Comparison of ENCODE assay signal across 23 mouse cellular contexts in genomic region chr4:44010176-44010575, GRCm38 (mm10). TPM values are rescaled to one million over a fixed set of nuclear protein-coding genes. Genes with fewer than 3 reads are reported as not detected.
DNase-seq lines count a peak whose midpoint lies in the region; ATAC-seq and TF ChIP-seq lines count a peak whose summit lies in the region.
"Had no signal": no experiment of that assay in that cellular context is flagged by ENCODE, and none has a peak within 500 bp of the region (broad histone marks: within the 10 kb centered on the region; RNA-seq: fewer than 3 reads in every experiment).

No protein-coding gene starts in this region.

- no peak overlapping the region for H3K9ac ChIP-seq in heart, postnatal 0 days (replicated peaks; ENCODE audit: low read depth, low read length)
- H3K9ac ChIP-seq in lung, postnatal 0 days (replicated peaks; ENCODE audit: low read depth), result no peak overlapping the region
- H3K9ac ChIP-seq: kidney, embryonic 15.5 days; limb, embryonic 12.5 days; neural tube, embryonic 15.5 days had no signal

- no peak overlapping the region for H3K27ac ChIP-seq in heart, postnatal 0 days (ENCODE audit: low read depth)
- no peak overlapping the region for H3K27ac ChIP-seq in lung, postnatal 0 days (ENCODE audit: low read length)
- H3K27ac ChIP-seq: kidney, embryonic 15.5 days; limb, embryonic 12.5 days; midbrain, embryonic 10.5 days; neural tube, embryonic 15.5 days had no signal

- no peak overlapping the region for H3K4me3 ChIP-seq in heart, postnatal 0 days (ENCODE audit: low read depth, low read length)
- no peak overlapping the region for H3K4me3 ChIP-seq in lung, postnatal 0 days (ENCODE audit: low read depth, low read length)
- H3K4me3 ChIP-seq: kidney, embryonic 15.5 days; limb, embryonic 12.5 days; midbrain, embryonic 10.5 days; neural tube, embryonic 15.5 days had no signal

- no peak for DNase-seq in heart, postnatal 0 days (ENCODE audit: low spot score)
- no peak for DNase-seq in heart, adult 11 months
- no peak for DNase-seq in lung, postnatal 0 days (ENCODE audit: low spot score)
- DNase-seq in lung, postnatal 36 days, result no peak
- peak; percentile 45 for DNase-seq in R1 (ENCODE audit: low read depth, low spot score)
- DNase-seq in kidney, adult 9 months, result no peak
- DNase-seq in embryo, embryonic 10 days (ENCODE audit: low spot score), result no peak
- DNase-seq: adrenal gland, adult 2 months; cerebellum, postnatal 10 days; gastrocnemius, postnatal 36 days; lung, postnatal 4 days; thymus, postnatal 36 days had no signal

- no peaks in the 10 kb centered on the region for H3K36me3 ChIP-seq in heart, postnatal 0 days (replicated peaks; ENCODE audit: control insufficient read depth, insufficient read depth, low read length)
- H3K36me3 ChIP-seq in lung, postnatal 0 days (ENCODE audit: insufficient read depth, low read length), result no peaks in the 10 kb centered on the region
- H3K36me3 ChIP-seq: kidney, embryonic 15.5 days; limb, embryonic 12.5 days; midbrain, embryonic 10.5 days; neural tube, embryonic 15.5 days had no signal

- 0 out of 2 replicates have a peak, but pooled peaks have one; percentile 8 for TF ChIP-seq CTCF in heart, postnatal 0 days (IDR thresholded peaks at IDR 0.05; ENCODE audit: low read depth)
- TF ChIP-seq CTCF in lung, postnatal 0 days (IDR thresholded peaks at IDR 0.05), result peak; percentile 23

- no peaks in the 10 kb centered on the region for H3K27me3 ChIP-seq in heart, postnatal 0 days (ENCODE audit: control insufficient read depth, insufficient read depth, low read length)
- no peaks in the 10 kb centered on the region for H3K27me3 ChIP-seq in lung, postnatal 0 days (replicated peaks; ENCODE audit: insufficient read depth, low read length)
- H3K27me3 ChIP-seq: kidney, embryonic 15.5 days; limb, embryonic 12.5 days; neural tube, embryonic 15.5 days had no signal

- WGBS in heart, postnatal 0 days, result 94% methylated on average over 1 of the region's 1 CpGs
- WGBS in lung, postnatal 0 days, result 100% methylated on average over 1 of the region's 1 CpGs

- H3K9me3 ChIP-seq in heart, postnatal 0 days (replicated peaks; ENCODE audit: control insufficient read depth, low read length), result no peaks in the 10 kb centered on the region
- no peaks in the 10 kb centered on the region for H3K9me3 ChIP-seq in lung, postnatal 0 days (ENCODE audit: low read length)
- H3K9me3 ChIP-seq: kidney, embryonic 15.5 days; limb, embryonic 12.5 days; midbrain, embryonic 10.5 days; neural tube, embryonic 15.5 days had no signal

- ATAC-seq in heart, postnatal 0 days (ENCODE audit: insufficient read depth, low read depth), result no peak
- no peak for ATAC-seq in lung, postnatal 0 days
- ATAC-seq: inflammation-experienced regulatory T-cells, adult 6 months had no signal

- H3K4me1 ChIP-seq in heart, postnatal 0 days (ENCODE audit: control insufficient read depth, insufficient read depth), result peaks cover 16% of the 10 kb centered on the region
- H3K4me1 ChIP-seq in lung, postnatal 0 days (ENCODE audit: insufficient read depth, low read depth, low read length), result peaks cover 8% of the 10 kb centered on the region; the same call in 1 of the 2 replicates

- TF ChIP-seq EP300 in heart, postnatal 0 days (IDR thresholded peaks at IDR 0.05; ENCODE audit: low read depth), result no peak
- no peak for TF ChIP-seq EP300 in lung, postnatal 0 days (IDR thresholded peaks at IDR 0.05)

- no peak overlapping the region for H3K4me2 ChIP-seq in heart, postnatal 0 days (ENCODE audit: low read depth, low read length)
- no peak overlapping the region for H3K4me2 ChIP-seq in lung, postnatal 0 days (replicated peaks; ENCODE audit: low read depth, low read length)
- H3K4me2 ChIP-seq: kidney, embryonic 15.5 days; limb, embryonic 12.5 days; neural tube, embryonic 15.5 days had no signal

RNA-seq across cellular contexts. Expression of gene Clta, which starts 5.9 kb away (rescaled TPM):
- total RNA-seq in heart, postnatal 0 days (2014; rRNA removed; ENCODE audit: low replicate concordance), result 128 and 168 TPM in 2 replicates
- 106 and 112 TPM in 2 replicates for polyA plus RNA-seq in heart, postnatal 0 days (2015; fragmentation: Nextera tagmentation; extraction: Ambion mirVana)
- 209 and 221 TPM in 2 replicates for polyA plus RNA-seq in lung, postnatal 0 days (2015; fragmentation: Nextera tagmentation; extraction: Ambion mirVana)

RNA-seq across cellular contexts. Expression of gene Ccin, which starts 26.9 kb away (rescaled TPM):
- not detected in 2 replicates for total RNA-seq in heart, postnatal 0 days (2014; rRNA removed; ENCODE audit: low replicate concordance)
- not detected in 2 replicates for polyA plus RNA-seq in heart, postnatal 0 days (2015; fragmentation: Nextera tagmentation; extraction: Ambion mirVana)
- not detected in 2 replicates for polyA plus RNA-seq in lung, postnatal 0 days (2015; fragmentation: Nextera tagmentation; extraction: Ambion mirVana)
- total RNA-seq: adrenal gland, adult 2 months; gastrocnemius, postnatal 36 days; hematopoietic stem cell, adult 5-6 weeks; layer of hippocampus, adult 8-10 months; left cerebral cortex, adult 8-10 months had no signal
- polyA plus RNA-seq: adrenal gland, adult 2 months; forebrain, embryonic 11.5 days; heart, embryonic 14.5 days; inflammation-experienced regulatory T-cells, adult 6 months; kidney, embryonic 15.5 days; limb, embryonic 12.5 days; liver, embryonic 16.5 days; midbrain, embryonic 10.5 days; neural tube, embryonic 15.5 days had no signal

RNA-seq across cellular contexts. Expression of gene Glipr2, which starts 53.0 kb away (rescaled TPM):
- 35.8 and 39.2 TPM in 2 replicates for total RNA-seq in heart, postnatal 0 days (2014; rRNA removed; ENCODE audit: low replicate concordance)
- 27.3 and 28.4 TPM in 2 replicates for polyA plus RNA-seq in heart, postnatal 0 days (2015; fragmentation: Nextera tagmentation; extraction: Ambion mirVana)
- 37.9 and 41.4 TPM in 2 replicates for polyA plus RNA-seq in lung, postnatal 0 days (2015; fragmentation: Nextera tagmentation; extraction: Ambion mirVana)
